Mouse (Mus musculus) C2C12 (cell line): ENCODE results near the gene Col6a1. TPM values are rescaled to one million over a fixed set of nuclear protein-coding genes. Genes with fewer than 3 reads are reported as not detected.
"Not testable (repeated sequence)": the region's sequence is repeated elsewhere in the genome, so short reads cannot be mapped to it uniquely, and the experiment has no call there.

Experiments
- H3K27me3 ChIP-seq: one replicate; pipeline ENCODE4 v1.6.1; 2011; ENCODE audit not compliant: control insufficient read depth, insufficient read depth, insufficient read length
- H3K36me3 ChIP-seq: one replicate; pipeline ENCODE4 v1.6.1; 2011; ENCODE audit not compliant: control insufficient read depth, insufficient read depth
- H3K4me3 ChIP-seq: one replicate; pipeline ENCODE4 v1.5.1; 2011; ENCODE audit warnings: mild to moderate bottlenecking, control low read depth; ENCODE audit not compliant: poor library complexity, insufficient read depth, severe bottlenecking
- H3K79me2 ChIP-seq: one replicate; pipeline ENCODE4 v1.6.1; 2011; ENCODE audit not compliant: control insufficient read depth, insufficient read depth
- H3K79me3 ChIP-seq: one replicate; pipeline ENCODE4 v1.6.1; 2011; ENCODE audit warnings: low read depth, control low read depth
- H3ac ChIP-seq: one replicate; pipeline ENCODE3; 2011; ENCODE audit warnings: low read depth; ENCODE audit not compliant: control insufficient read depth, insufficient read length
- CEBPB ChIP-seq: IDR thresholded peaks from one replicate; pipeline ENCODE4 v1.6.1; 2011; ENCODE audit warnings: low read depth, mild to moderate bottlenecking, control low read depth, moderate library complexity
- CTCF ChIP-seq: IDR thresholded peaks from one replicate; pipeline ENCODE4 v1.5.1; 2011; ENCODE audit not compliant: control insufficient read depth, insufficient read depth, insufficient read length
- FOSL1 ChIP-seq: IDR thresholded peaks from one replicate; pipeline ENCODE4 v1.8.0; 2011; ENCODE audit warnings: mild to moderate bottlenecking, low read length; ENCODE audit not compliant: poor library complexity, insufficient read depth, severe bottlenecking
- MAX ChIP-seq: IDR thresholded peaks from one replicate; pipeline ENCODE4 v1.6.1; 2011; ENCODE audit warnings: mild to moderate bottlenecking, control low read depth
- MYOD1 ChIP-seq: IDR thresholded peaks from one replicate; pipeline ENCODE4 v1.6.1; 2011; ENCODE audit warnings: low read depth; ENCODE audit not compliant: control insufficient read depth, insufficient read length
- MYOG ChIP-seq: IDR thresholded peaks from one replicate; pipeline ENCODE4 v1.6.1; 2011; ENCODE audit not compliant: control insufficient read depth, insufficient read length; ENCODE audit errors: extremely low read depth
- USF1 ChIP-seq: IDR thresholded peaks from one replicate; pipeline ENCODE4 v1.6.1; 2011; ENCODE audit warnings: low read depth, mild to moderate bottlenecking, control low read depth, moderate library complexity
- polyA plus RNA-seq: library from polyadenylated mRNA; unstranded; fragments of >200 nt; fragmentation: generic; extraction: Trizol; gene quantifications from one replicate; pipeline ENCODE4 v1.2.1, GENCODE M21; 2012; ENCODE audit warnings: missing spikeins

Gene Col6a1
- polyA plus RNA-seq, 1 experiment, result 3.8 TPM

- H3K4me3 ChIP-seq, result no peak overlapping the region
- H3K79me2 ChIP-seq, result no peaks in the 10 kb centered on the region
- no peaks in the 10 kb centered on the region for H3K27me3 ChIP-seq
- no peaks in the 10 kb centered on the region for H3K79me3 ChIP-seq
- no peak for TF ChIP-seq MYOD1
- TF ChIP-seq CTCF, result no peak
- TF ChIP-seq MAX, result no peak
- TF ChIP-seq CEBPB, result no peak
- no peak for TF ChIP-seq USF1
- no peak for TF ChIP-seq FOSL1
- TF ChIP-seq MYOG, result no peak
- no peak overlapping the region for H3ac ChIP-seq
- no peaks in the 10 kb centered on the region for H3K36me3 ChIP-seq
Measured at GRCm38 (mm10) chr10:76763016-76763415, 37.0 kb upstream of the Col6a1 start.

DNA sequence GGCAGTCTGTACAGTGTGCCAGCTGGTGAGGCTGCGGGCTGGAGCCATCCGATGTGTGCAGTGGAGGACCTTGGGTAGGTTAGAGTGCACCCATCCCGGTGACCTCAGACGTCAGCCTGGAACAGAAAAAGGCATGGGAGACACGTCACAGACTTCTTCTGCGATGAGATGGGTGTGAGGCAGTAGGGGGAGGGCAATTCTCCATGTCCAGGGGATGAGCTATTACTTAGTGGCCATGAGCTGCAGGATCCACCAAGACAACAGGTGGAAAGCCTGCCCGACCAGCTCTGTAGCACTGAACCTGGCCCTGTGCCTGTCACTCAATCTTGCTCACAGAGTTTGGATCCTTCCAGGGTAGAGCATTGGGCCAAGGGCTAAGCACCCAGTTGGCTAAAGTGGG, 36.4 kb upstream of the Col6a1 start:
- Histone ChIP-seq H3K4me3 (no peak overlapping the region), H3ac (no peak overlapping the region), H3K79me2 (no peaks in the 10 kb centered on the region), H3K79me3 (no peaks in the 10 kb centered on the region), H3K36me3 (no peaks in the 10 kb centered on the region), H3K27me3 (no peaks in the 10 kb centered on the region)
- TF ChIP-seq CEBPB, result no peak
- TF ChIP-seq MYOD1, result no peak
- TF ChIP-seq MAX, result no peak
- no peak for TF ChIP-seq CTCF
- TF ChIP-seq USF1, result no peak
- no peak for TF ChIP-seq MYOG
- TF ChIP-seq FOSL1, result no peak

DNA sequence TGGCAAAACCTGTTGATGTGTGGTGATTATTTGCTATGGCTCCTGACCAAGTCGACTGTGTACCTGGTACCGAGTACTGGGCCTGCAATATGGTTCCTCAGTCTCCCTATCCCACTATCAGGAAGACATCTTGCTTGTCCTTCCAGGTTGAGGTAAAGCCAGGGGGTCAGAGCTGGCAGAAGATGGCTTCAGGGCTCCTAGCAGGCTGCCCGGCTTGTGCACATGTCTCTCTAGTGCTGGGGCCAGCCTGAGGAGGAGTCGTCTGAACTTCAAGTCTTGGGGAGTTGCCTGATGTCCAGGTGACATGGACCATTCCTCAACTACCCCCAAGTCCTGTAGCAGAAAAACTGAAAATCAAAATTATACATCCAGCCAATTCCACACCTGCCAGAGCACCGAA, 33.9 kb upstream of the Col6a1 start:
- TF ChIP-seq FOSL1, result no peak
- TF ChIP-seq MAX, result no peak
- TF ChIP-seq CTCF, result no peak
- no peak for TF ChIP-seq USF1
- no peak for TF ChIP-seq CEBPB
- no peak for TF ChIP-seq MYOG
- no peak for TF ChIP-seq MYOD1
- Histone ChIP-seq H3K27me3 (no peaks in the 10 kb centered on the region), H3ac (no peak overlapping the region), H3K79me3 (no peaks in the 10 kb centered on the region), H3K79me2 (no peaks in the 10 kb centered on the region), H3K36me3 (no peaks in the 10 kb centered on the region), H3K4me3 (no peak overlapping the region)

DNA sequence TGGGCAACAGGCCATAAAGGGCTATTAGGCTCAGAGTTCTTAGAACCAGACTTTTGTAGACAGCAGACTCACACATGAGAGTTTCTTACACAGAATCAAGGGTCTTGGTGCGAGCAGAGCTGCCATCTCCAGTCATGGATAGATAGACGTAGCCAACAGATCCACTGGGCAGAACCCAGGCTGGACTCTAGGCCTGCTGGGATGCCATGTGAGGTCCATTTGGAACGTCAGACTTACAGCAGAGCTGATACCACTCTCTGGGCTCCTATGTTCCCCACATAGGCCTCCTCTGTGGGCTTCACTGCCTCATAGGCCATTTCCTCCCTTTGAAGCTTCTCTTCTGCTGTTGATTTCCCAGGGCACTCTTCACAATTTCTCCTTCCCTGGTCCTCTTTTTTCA, 27.7 kb upstream of the Col6a1 start:
- H3K79me3 ChIP-seq, result no peaks in the 10 kb centered on the region
- no peak for TF ChIP-seq CTCF
- no peak for TF ChIP-seq MYOD1
- no peak for TF ChIP-seq FOSL1
- no peak for TF ChIP-seq MYOG
- no peak for TF ChIP-seq CEBPB
- no peak for TF ChIP-seq USF1
- no peak for TF ChIP-seq MAX

GRCm38 (mm10) chr10:76744267-76744666, 18.3 kb upstream of the Col6a1 start:
- H3K79me2 ChIP-seq, H3K79me3 ChIP-seq, H3K36me3 ChIP-seq, H3K27me3 ChIP-seq, H3ac ChIP-seq, H3K4me3 ChIP-seq: not testable (repeated sequence)

More for the DNA sequence above, 27.7 kb upstream of the Col6a1 start:
- no peak overlapping the region for H3K4me3 ChIP-seq
- H3K79me2 ChIP-seq, result no peaks in the 10 kb centered on the region
- no peaks in the 10 kb centered on the region for H3K36me3 ChIP-seq
- H3ac ChIP-seq, result no peak overlapping the region
- no peaks in the 10 kb centered on the region for H3K27me3 ChIP-seq

GRCm38 (mm10) chr10:76736764-76737163, 10.8 kb upstream of the Col6a1 start:
- TF ChIP-seq CTCF (no peak), CEBPB (no peak), FOSL1 (no peak), MYOD1 (no peak), MYOG (no peak), USF1 (no peak), MAX (no peak)

More at GRCm38 (mm10) chr10:76736764-76737163, 10.8 kb upstream of the Col6a1 start:
- no peaks in the 10 kb centered on the region for H3K79me2 ChIP-seq
- H3K4me3 ChIP-seq, result no peak overlapping the region
- H3K36me3 ChIP-seq, result no peaks in the 10 kb centered on the region
- H3K27me3 ChIP-seq, result no peaks in the 10 kb centered on the region
- H3ac ChIP-seq, result no peak overlapping the region
- H3K79me3 ChIP-seq, result no peaks in the 10 kb centered on the region
